Mouse (Mus musculus): ENCODE results near the gene Ccm2l. TPM values are rescaled to one million over a fixed set of nuclear protein-coding genes. Genes with fewer than 3 reads are reported as not detected.

Ccm2l gene
- total RNA-seq, 2 experiments from 2014 or later = 9.6 to 10.3 TPM

Other genes starting within 250 kb of the Ccm2l start
- 10 to 100 TPM; 24.5 to 29.2 TPM for gene Bcl2l1, start 234.2 kb upstream of the Ccm2l start, total RNA-seq (2021)
- gene Tpx2, start 218.0 kb upstream of the Ccm2l start, total RNA-seq (2021) = 10 to 100 TPM; 22.2 to 24.0 TPM
- 100 to 1,000 TPM in 1 of 2 experiments, 10 to 100 TPM in 1; 95.7 to 138 TPM for gene Mylk2, start 154.6 kb upstream of the Ccm2l start, total RNA-seq (2021)
- gene Foxs1, start 132.7 kb upstream of the Ccm2l start, total RNA-seq (2021) = 1 to 10 TPM; 5.4 to 7.3 TPM
- 1 to 10 TPM; 3.6 to 3.8 TPM for gene Dusp15, start 114.3 kb upstream of the Ccm2l start, total RNA-seq (2021)
- gene Ttll9, start 103.5 kb upstream of the Ccm2l start, total RNA-seq (2021) = not detected
- 10 to 100 TPM; 55.6 to 64.3 TPM for gene Pdrg1, start 50.5 kb upstream of the Ccm2l start, total RNA-seq (2021)
- gene Xkr7, start 34.1 kb upstream of the Ccm2l start, total RNA-seq (2021) = 1 to 10 TPM; 1.1 to 1.2 TPM
- 1 to 10 TPM; 3.1 to 3.4 TPM for gene Hck, start 42.5 kb downstream of the Ccm2l start, total RNA-seq (2021)
- 10 to 100 TPM; 79.4 to 83.5 TPM for gene Tm9sf4, start 95.3 kb downstream of the Ccm2l start, total RNA-seq (2021)
- 1 to 10 TPM; 3.8 to 4.0 TPM for gene Tspyl3, start 159.5 kb downstream of the Ccm2l start, total RNA-seq (2021)
- gene Plagl2, start 175.5 kb downstream of the Ccm2l start, total RNA-seq (2021) = 10 to 100 TPM; 13.4 to 13.6 TPM
- 10 to 100 TPM; 45.3 to 46.9 TPM for gene Pofut1, start 175.6 kb downstream of the Ccm2l start, total RNA-seq (2021)
- 1 to 10 TPM; 8.9 to 9.1 TPM for gene Kif3b, start 225.5 kb downstream of the Ccm2l start, total RNA-seq (2021)